Mouse (Mus musculus): ENCODE data around the gene Setdb2. TPM values are rescaled to one million over a fixed set of nuclear protein-coding genes. Genes with fewer than 3 reads are reported as not detected.

The Setdb2 gene
- polyA plus RNA-seq, 1 experiment: 12.1 TPM

- no peak for TF ChIP-seq EP300 (IDR thresholded peaks at IDR 0.05; ENCODE audit: insufficient read depth, low read depth, low read length)
- TF ChIP-seq CTCF (IDR thresholded peaks at IDR 0.05; ENCODE audit: low read depth, low read length): no peak
- TF ChIP-seq POLR2A (IDR thresholded peaks at IDR 0.05; ENCODE audit: insufficient read depth, low read length): no peak
- no peak overlapping the region for H3K4me3 ChIP-seq (ENCODE audit: low read depth, low read length)
- no peaks in the 10 kb centered on the region for H3K27me3 ChIP-seq (ENCODE audit: control insufficient read depth, insufficient read depth, low read length, poor library complexity, severe bottlenecking)
- no peak overlapping the region for H3K9ac ChIP-seq (ENCODE audit: low read depth, poor library complexity, severe bottlenecking)
- H3K36me3 ChIP-seq (ENCODE audit: control insufficient read depth, insufficient read depth, low read length, poor library complexity, severe bottlenecking): no peaks in the 10 kb centered on the region
- H3K4me1 ChIP-seq (ENCODE audit: control insufficient read depth, insufficient read depth, low read length): no peaks in the 10 kb centered on the region
- no peaks in the 10 kb centered on the region for H3K9me3 ChIP-seq (replicated peaks; ENCODE audit: control insufficient read depth, insufficient read depth, low read length, poor library complexity, severe bottlenecking)
- H3K27ac ChIP-seq (ENCODE audit: insufficient read depth, low read length): no peak overlapping the region
Observed at GRCm38 (mm10) chr14:59466503-59466902, 25.8 kb upstream of the Setdb2 start.

GRCm38 (mm10) chr14:59447981-59448380 is 7.3 kb upstream of the Setdb2 start:
- no peaks in the 10 kb centered on the region for H3K36me3 ChIP-seq (ENCODE audit: control insufficient read depth, insufficient read depth, low read length, poor library complexity, severe bottlenecking)
- no peaks in the 10 kb centered on the region for H3K27me3 ChIP-seq (ENCODE audit: control insufficient read depth, insufficient read depth, low read length, poor library complexity, severe bottlenecking)
- no peaks in the 10 kb centered on the region for H3K9me3 ChIP-seq (replicated peaks; ENCODE audit: control insufficient read depth, insufficient read depth, low read length, poor library complexity, severe bottlenecking)
- TF ChIP-seq POLR2A (IDR thresholded peaks at IDR 0.05; ENCODE audit: insufficient read depth, low read length): no peak
- no peak overlapping the region for H3K27ac ChIP-seq (ENCODE audit: insufficient read depth, low read length)
- no peak overlapping the region for H3K9ac ChIP-seq (ENCODE audit: low read depth, poor library complexity, severe bottlenecking)
- H3K4me3 ChIP-seq (ENCODE audit: low read depth, low read length): no peak overlapping the region
- no peaks in the 10 kb centered on the region for H3K4me1 ChIP-seq (ENCODE audit: control insufficient read depth, insufficient read depth, low read length)

- TF ChIP-seq POLR2A (IDR thresholded peaks at IDR 0.05; ENCODE audit: insufficient read depth, low read length): no peak
- no peak for TF ChIP-seq CTCF (IDR thresholded peaks at IDR 0.05; ENCODE audit: low read depth, low read length)
- TF ChIP-seq EP300 (IDR thresholded peaks at IDR 0.05; ENCODE audit: insufficient read depth, low read depth, low read length): no peak
- Histone ChIP-seq H3K27ac (ENCODE audit: insufficient read depth, low read length) (no peak overlapping the region), H3K27me3 (ENCODE audit: control insufficient read depth, insufficient read depth, low read length, poor library complexity, severe bottlenecking) (no peaks in the 10 kb centered on the region), H3K9me3 (replicated peaks; ENCODE audit: control insufficient read depth, insufficient read depth, low read length, poor library complexity, severe bottlenecking) (no peaks in the 10 kb centered on the region), H3K36me3 (ENCODE audit: control insufficient read depth, insufficient read depth, low read length, poor library complexity, severe bottlenecking) (no peaks in the 10 kb centered on the region), H3K4me3 (ENCODE audit: low read depth, low read length) (no peak overlapping the region), H3K9ac (ENCODE audit: low read depth, poor library complexity, severe bottlenecking) (no peak overlapping the region), H3K4me1 (ENCODE audit: control insufficient read depth, insufficient read depth, low read length) (no peaks in the 10 kb centered on the region)
Observed at GRCm38 (mm10) chr14:59445421-59445820, 4.7 kb upstream of the Setdb2 start.

DNA sequence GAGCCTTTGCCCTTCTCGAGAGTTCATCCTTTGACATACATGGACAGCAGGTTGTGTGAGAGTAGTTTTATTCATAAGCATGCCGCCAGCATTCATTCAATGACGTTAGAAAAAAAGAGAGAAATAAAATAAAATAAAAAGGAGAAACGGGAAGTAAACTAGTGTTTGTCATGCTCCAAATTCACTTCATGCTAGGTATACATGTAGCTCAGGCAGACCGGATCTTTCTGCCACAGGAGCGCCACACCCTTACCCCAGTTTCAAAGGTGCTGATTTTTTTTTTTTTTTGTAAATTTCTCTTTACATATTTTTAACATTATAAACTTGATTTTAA is 755 bp upstream of the Setdb2 start:
- H3K9ac ChIP-seq (ENCODE audit: low read depth, poor library complexity, severe bottlenecking): peak overlapping the region; percentile 88
- H3K27ac ChIP-seq (ENCODE audit: insufficient read depth, low read length): 0 out of 2 replicates have a peak overlapping the region, but pooled peaks have one; percentile 3
- no peaks in the 10 kb centered on the region for H3K4me1 ChIP-seq (ENCODE audit: control insufficient read depth, insufficient read depth, low read length)
- TF ChIP-seq CTCF (IDR thresholded peaks at IDR 0.05; ENCODE audit: low read depth, low read length): no peak
- TF ChIP-seq POLR2A (IDR thresholded peaks at IDR 0.05; ENCODE audit: insufficient read depth, low read length): no peak
- TF ChIP-seq EP300 (IDR thresholded peaks at IDR 0.05; ENCODE audit: insufficient read depth, low read depth, low read length): no peak
- peak overlapping the region; percentile 87 for H3K4me3 ChIP-seq (ENCODE audit: low read depth, low read length)
- no peaks in the 10 kb centered on the region for H3K36me3 ChIP-seq (ENCODE audit: control insufficient read depth, insufficient read depth, low read length, poor library complexity, severe bottlenecking)
- no peaks in the 10 kb centered on the region for H3K9me3 ChIP-seq (replicated peaks; ENCODE audit: control insufficient read depth, insufficient read depth, low read length, poor library complexity, severe bottlenecking)
- H3K27me3 ChIP-seq (ENCODE audit: control insufficient read depth, insufficient read depth, low read length, poor library complexity, severe bottlenecking): no peaks in the 10 kb centered on the region

DNA sequence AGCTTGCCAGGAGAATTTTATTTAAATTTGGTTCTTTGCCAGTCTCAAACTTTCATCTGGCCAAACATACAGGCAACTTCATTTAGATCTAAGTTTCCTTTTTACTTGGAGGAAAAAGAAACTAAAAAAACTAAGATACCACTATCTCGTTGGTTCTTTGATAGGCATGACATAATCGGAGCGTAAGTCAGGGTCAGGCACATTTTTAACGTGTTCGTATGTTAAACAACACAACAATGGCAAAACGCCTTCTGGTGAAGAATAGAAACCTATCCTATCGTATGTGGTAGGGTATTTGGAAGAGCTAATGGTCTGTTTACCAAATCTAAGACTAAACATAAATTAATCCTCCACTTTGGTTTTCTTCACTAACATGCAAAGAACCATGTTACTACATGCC is 645 bp downstream of the Setdb2 start:
- Histone ChIP-seq H3K36me3 (ENCODE audit: control insufficient read depth, insufficient read depth, low read length, poor library complexity, severe bottlenecking) (no peaks in the 10 kb centered on the region), H3K9ac (ENCODE audit: low read depth, poor library complexity, severe bottlenecking) (peak overlapping the region; percentile 88), H3K4me1 (ENCODE audit: control insufficient read depth, insufficient read depth, low read length) (no peaks in the 10 kb centered on the region), H3K9me3 (replicated peaks; ENCODE audit: control insufficient read depth, insufficient read depth, low read length, poor library complexity, severe bottlenecking) (no peaks in the 10 kb centered on the region), H3K27me3 (ENCODE audit: control insufficient read depth, insufficient read depth, low read length, poor library complexity, severe bottlenecking) (no peaks in the 10 kb centered on the region), H3K27ac (ENCODE audit: insufficient read depth, low read length) (no peak overlapping the region), H3K4me3 (ENCODE audit: low read depth, low read length) (peak overlapping the region; percentile 28; the same call in 1 of the 2 replicates)
- TF ChIP-seq POLR2A (IDR thresholded peaks at IDR 0.05; ENCODE audit: insufficient read depth, low read length) (no peak), CTCF (IDR thresholded peaks at IDR 0.05; ENCODE audit: low read depth, low read length) (no peak), EP300 (IDR thresholded peaks at IDR 0.05; ENCODE audit: insufficient read depth, low read depth, low read length) (no peak)

DNA sequence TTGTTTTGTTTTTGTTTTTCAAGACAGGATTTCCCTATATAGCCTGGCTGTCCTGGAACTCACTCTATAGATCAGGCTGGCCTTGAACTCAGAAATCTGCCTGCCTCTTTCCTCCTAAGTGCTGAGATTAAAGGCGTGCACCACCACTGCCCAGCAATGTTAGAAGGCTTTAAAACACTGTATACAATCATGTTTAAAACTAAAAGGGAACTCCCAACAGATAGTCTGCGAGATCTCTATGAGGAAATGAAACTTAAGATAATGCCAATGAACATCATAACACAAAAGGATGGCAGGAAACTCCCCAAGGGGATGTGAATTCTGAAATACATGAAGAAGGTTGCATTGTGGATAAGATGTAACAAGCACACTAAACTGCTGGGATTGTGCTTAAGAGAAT is 2.2 kb downstream of the Setdb2 start:
- H3K27ac ChIP-seq (ENCODE audit: insufficient read depth, low read length): no peak overlapping the region
- no peaks in the 10 kb centered on the region for H3K27me3 ChIP-seq (ENCODE audit: control insufficient read depth, insufficient read depth, low read length, poor library complexity, severe bottlenecking)
- no peaks in the 10 kb centered on the region for H3K9me3 ChIP-seq (replicated peaks; ENCODE audit: control insufficient read depth, insufficient read depth, low read length, poor library complexity, severe bottlenecking)
- no peak overlapping the region for H3K4me3 ChIP-seq (ENCODE audit: low read depth, low read length)
- no peaks in the 10 kb centered on the region for H3K36me3 ChIP-seq (ENCODE audit: control insufficient read depth, insufficient read depth, low read length, poor library complexity, severe bottlenecking)
- TF ChIP-seq CTCF (IDR thresholded peaks at IDR 0.05; ENCODE audit: low read depth, low read length) (no peak), EP300 (IDR thresholded peaks at IDR 0.05; ENCODE audit: insufficient read depth, low read depth, low read length) (no peak)
- no peaks in the 10 kb centered on the region for H3K4me1 ChIP-seq (ENCODE audit: control insufficient read depth, insufficient read depth, low read length)
- H3K9ac ChIP-seq (ENCODE audit: low read depth, poor library complexity, severe bottlenecking): no peak overlapping the region
